In the genomic region with DNA sequence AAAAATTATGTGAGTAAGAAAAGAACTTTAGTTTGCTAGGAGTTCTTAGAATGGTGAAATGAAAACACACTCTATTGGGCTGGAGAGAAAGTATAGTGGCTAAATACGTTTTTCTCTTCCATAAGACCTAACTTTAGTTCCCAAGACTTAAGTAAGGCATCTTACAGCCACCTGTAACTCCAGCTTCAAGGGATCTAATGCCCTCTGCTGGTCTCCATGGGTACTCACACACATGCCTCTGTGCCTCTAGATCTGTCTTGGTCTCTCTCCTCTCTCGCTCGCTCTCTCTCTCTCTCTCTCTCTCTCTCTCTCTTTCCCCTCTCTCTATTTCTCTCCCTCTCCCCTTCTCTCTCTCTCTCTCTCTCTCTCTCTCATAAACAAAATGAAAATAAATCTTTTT, we compare ENCODE assay signal across 11 mouse cellular contexts.
DNase-seq lines count a peak whose midpoint lies in the region; ATAC-seq and TF ChIP-seq lines count a peak whose summit lies in the region.
"Had no signal": no experiment of that assay in that cellular context is flagged by ENCODE, and none has a peak within 500 bp of the region (broad histone marks: within the 10 kb centered on the region; RNA-seq: fewer than 3 reads in every experiment).

No protein-coding gene starts in this region.

- H3K27ac ChIP-seq in gastrocnemius, adult 2 months = no peak overlapping the region
- no peak overlapping the region for H3K27ac ChIP-seq in midbrain, embryonic 14.5 days (replicated peaks; ENCODE audit: low read depth, low read length)
- H3K27ac ChIP-seq in midbrain, embryonic 13.5 days = no peak overlapping the region
- H3K27ac ChIP-seq: forebrain, embryonic 10.5 days; stomach, embryonic 15.5 days had no signal

- no peak for DNase-seq in gastrocnemius, adult 2 months
- no peak for DNase-seq in gastrocnemius, adult 8-10 months (ENCODE audit: low spot score in 2 of 2)
- DNase-seq in midbrain, embryonic 14.5 days = peak; percentile 65
- peak; percentile 66 for DNase-seq in brain, adult 2 months (ENCODE audit: low read depth, low spot score)
- DNase-seq in mesoderm, embryonic 11.5 days (ENCODE audit: low read depth, low spot score) = peak; percentile 49
- no peak for DNase-seq in left cerebral cortex, adult 18-20 months (ENCODE audit: low spot score in 2 of 2)
- DNase-seq in left cerebral cortex, postnatal 4 days = no peak
- DNase-seq: adrenal gland, adult 8-10 months had no signal

- no peak overlapping the region for H3K4me2 ChIP-seq in midbrain, embryonic 14.5 days (ENCODE audit: low read length)
- H3K4me2 ChIP-seq in midbrain, embryonic 13.5 days (replicated peaks) = no peak overlapping the region
- H3K4me2 ChIP-seq: stomach, embryonic 15.5 days had no signal

- no peaks in the 10 kb centered on the region for H3K27me3 ChIP-seq in midbrain, embryonic 14.5 days (ENCODE audit: control insufficient read depth, insufficient read depth, low read length)
- H3K27me3 ChIP-seq in midbrain, embryonic 13.5 days = no peaks in the 10 kb centered on the region
- H3K27me3 ChIP-seq: stomach, embryonic 15.5 days had no signal

- intact Hi-C loops in gastrocnemius, adult 2 months (cut with DNase I) = no loop called here
- intact Hi-C loops in left cerebral cortex, postnatal 4 days (cut with DNase I) = loop anchor here (10.0 kb wide), 1 partner anchor 254 kb away; no protein-coding TSS in a partner anchor

- WGBS in midbrain, embryonic 14.5 days = 57% methylated on average over 3 of the region's 3 CpGs
- WGBS in midbrain, embryonic 13.5 days = 56% methylated on average over 3 of the region's 3 CpGs

- no peaks in the 10 kb centered on the region for H3K4me1 ChIP-seq in midbrain, embryonic 14.5 days (ENCODE audit: control insufficient read depth, insufficient read depth, low read length)
- 0 out of 2 replicates have a peak, but pooled peaks cover 2% of the 10 kb centered on the region for H3K4me1 ChIP-seq in midbrain, embryonic 13.5 days (replicated peaks)
- H3K4me1 ChIP-seq: forebrain, embryonic 10.5 days; stomach, embryonic 15.5 days had no signal

- no peak for ATAC-seq in midbrain, embryonic 14.5 days (ENCODE audit: low FRiP score, low TSS enrichment)
- ATAC-seq in midbrain, embryonic 13.5 days = no peak

- H3K9me3 ChIP-seq in midbrain, embryonic 14.5 days (ENCODE audit: control insufficient read depth, low read length) = no peaks in the 10 kb centered on the region
- no peaks in the 10 kb centered on the region for H3K9me3 ChIP-seq in midbrain, embryonic 13.5 days
- H3K9me3 ChIP-seq: forebrain, embryonic 10.5 days; stomach, embryonic 15.5 days had no signal

- H3K4me3 ChIP-seq in gastrocnemius, adult 2 months = no peak overlapping the region
- no peak overlapping the region for H3K4me3 ChIP-seq in midbrain, embryonic 14.5 days (replicated peaks; ENCODE audit: low read depth, low read length)
- H3K4me3 ChIP-seq in midbrain, embryonic 13.5 days (replicated peaks) = no peak overlapping the region
- H3K4me3 ChIP-seq: forebrain, embryonic 10.5 days; stomach, embryonic 15.5 days had no signal

- no peak overlapping the region for H3K9ac ChIP-seq in midbrain, embryonic 14.5 days (replicated peaks; ENCODE audit: low read length)
- H3K9ac ChIP-seq in midbrain, embryonic 13.5 days (replicated peaks) = no peak overlapping the region
- H3K9ac ChIP-seq: stomach, embryonic 15.5 days had no signal

- H3K36me3 ChIP-seq in midbrain, embryonic 14.5 days (ENCODE audit: control insufficient read depth, insufficient read depth, low read length) = no peaks in the 10 kb centered on the region
- H3K36me3 ChIP-seq in midbrain, embryonic 13.5 days = no peaks in the 10 kb centered on the region
- H3K36me3 ChIP-seq: forebrain, embryonic 10.5 days; stomach, embryonic 15.5 days had no signal

- TF ChIP-seq CTCF in gastrocnemius, adult 2 months (IDR thresholded peaks at IDR 0.05) = peak; percentile 52

Comparison
In these comparisons a context has a peak if more than half of its experiments do, and no peak if none do; other contexts are left out.
1. DNase-seq: peak in midbrain, embryonic 14.5 days (single experiment), brain, adult 2 months (single experiment) and mesoderm, embryonic 11.5 days (single experiment); none in gastrocnemius, adult 2 months (single experiment), gastrocnemius, adult 8-10 months (0 of 2), left cerebral cortex, adult 18-20 months (0 of 2) and left cerebral cortex, postnatal 4 days (single experiment).